Mouse (Mus musculus) ES-CJ7 (cell line): Measurements from ENCODE around the gene Slc25a13.

ENCODE experiments used
- DNase-seq: peaks from one replicate; pipeline ENCODE4 v3.0.0; 2011; ENCODE audit warnings: low read depth, low spot score

Slc25a13 gene

DNA sequence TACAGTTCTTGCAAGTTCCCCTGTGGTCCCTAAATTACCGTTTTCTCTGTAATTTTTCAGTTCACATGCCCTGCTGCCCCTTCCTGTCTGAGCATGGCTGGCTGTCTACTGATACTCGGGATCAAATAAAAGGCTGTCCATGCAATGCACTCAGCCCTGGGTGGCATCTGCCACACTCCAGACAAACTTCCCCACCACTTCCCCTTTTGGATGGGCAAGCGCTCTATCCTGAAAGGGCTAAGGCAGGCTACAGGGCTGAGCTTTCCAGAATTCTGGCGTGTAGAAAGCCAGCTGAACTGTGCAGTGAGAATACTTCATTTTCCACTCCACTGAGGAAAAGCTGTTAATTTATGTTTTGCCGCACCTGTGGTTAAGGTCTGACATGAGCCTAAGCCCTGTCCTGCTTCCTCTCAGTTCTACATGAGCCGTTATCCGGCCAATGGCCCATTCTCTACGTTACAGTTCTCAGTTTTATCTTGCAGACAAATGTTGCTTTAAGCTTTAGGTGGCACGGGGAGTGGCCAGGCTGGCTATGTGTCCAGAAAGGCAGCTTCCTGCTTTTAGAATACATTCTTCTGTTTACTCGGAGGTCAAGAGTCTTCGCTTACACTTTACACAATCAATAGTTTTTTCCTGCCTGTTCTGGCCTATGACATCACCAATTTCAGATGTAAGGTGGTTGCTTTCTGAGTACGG is 170.1 kb downstream of the Slc25a13 start:
- DNase-seq: no peak

DNA sequence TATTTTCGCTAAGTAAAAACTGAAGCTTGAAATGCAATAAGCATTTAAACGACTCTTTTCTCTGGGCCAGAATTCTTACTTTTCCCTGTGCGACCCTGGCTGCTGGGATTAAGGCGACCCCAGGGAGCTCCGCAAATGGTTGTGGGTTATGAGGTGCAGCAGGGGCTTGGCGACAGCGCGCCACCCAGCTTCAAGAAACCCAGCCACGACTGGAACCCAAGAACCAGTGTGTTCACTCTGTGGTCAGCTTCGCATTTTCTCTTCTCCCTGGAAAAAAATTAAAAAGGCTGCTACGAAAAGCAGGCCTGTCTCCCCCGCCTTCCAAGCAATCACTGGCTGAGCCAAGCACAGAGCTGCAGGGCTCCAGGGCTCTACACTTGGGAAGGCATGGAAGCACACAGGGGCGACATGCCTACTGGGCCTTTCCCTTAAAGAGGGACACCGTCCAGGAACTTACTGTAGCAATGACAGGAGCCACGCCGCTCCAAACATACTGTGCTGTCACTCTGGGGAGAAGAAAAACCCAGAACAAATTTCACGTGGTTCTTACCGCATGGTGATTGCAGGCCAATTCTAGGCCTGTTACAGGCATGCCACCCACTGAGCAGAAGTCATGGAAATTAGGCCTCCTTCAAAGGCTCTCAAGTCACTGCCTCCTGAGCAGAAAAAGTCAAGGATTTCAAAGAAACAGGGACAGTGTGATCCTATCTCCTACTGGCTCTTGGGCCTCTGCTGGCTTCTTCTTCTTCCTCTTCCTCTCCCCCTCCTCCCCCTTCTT is 178.0 kb downstream of the Slc25a13 start:
- peak; percentile 25 for DNase-seq

DNA sequence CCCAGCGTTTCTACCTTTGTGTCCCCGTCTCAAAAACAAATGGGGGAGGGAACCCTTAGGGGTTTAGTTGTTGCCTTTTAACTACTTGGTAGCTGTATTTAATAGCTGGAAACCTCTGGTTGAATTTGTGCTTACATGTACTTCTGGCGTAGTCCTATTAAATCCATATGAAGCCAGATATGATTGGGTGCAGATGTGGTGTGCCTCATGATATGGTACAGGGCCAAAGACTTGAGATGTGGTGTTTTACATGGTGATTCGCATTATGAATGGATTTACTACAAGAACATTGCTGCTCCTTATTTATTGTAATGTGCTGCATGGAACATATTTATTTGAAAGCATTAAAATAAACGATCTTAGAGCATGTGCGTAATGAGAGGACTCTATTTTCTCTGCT is 189.3 kb downstream of the Slc25a13 start:
- DNase-seq: no peak

DNA sequence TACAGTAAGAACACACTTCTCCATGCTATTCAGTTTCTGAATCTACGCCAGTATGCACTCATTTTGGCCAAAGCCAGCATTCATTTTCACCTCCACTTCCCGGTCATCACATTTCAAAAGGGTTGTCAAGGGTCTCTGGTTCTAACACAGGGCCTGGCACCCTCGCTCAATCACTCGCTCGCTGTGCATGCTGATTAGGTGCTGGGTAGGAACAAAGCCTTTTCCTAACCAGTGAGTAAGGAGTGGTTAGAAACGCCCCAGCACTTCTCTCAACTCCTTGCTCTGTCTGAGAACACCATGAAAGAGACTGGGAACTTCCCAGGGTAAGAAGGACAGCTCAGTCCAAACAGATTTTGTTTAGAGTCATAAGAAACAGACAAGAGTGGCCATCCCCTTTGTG is 193.0 kb downstream of the Slc25a13 start:
- peak; percentile 17 for DNase-seq

GRCm38 (mm10) chr6:6016931-6017330 is 200.0 kb downstream of the Slc25a13 start:
- no peak for DNase-seq

DNA sequence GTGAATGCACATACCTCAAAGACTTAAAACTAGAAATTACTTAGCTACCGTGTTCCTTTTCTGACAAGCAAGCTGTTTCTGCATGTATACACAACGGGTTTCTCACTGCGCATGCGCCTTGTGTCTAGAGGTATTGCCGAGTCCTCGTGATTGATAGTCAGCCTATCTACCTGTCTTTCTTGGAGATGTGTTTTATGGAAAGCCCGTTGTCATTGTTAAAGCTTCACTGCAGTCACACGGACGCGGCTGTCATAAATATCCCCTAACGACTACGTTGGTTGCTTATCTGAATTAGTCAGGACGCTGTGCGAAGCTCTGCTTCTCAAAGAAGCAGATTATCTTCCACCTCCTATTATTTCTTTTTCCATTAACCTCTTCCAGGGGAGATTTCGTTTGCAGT is 201.4 kb downstream of the Slc25a13 start:
- DNase-seq: no peak

DNA sequence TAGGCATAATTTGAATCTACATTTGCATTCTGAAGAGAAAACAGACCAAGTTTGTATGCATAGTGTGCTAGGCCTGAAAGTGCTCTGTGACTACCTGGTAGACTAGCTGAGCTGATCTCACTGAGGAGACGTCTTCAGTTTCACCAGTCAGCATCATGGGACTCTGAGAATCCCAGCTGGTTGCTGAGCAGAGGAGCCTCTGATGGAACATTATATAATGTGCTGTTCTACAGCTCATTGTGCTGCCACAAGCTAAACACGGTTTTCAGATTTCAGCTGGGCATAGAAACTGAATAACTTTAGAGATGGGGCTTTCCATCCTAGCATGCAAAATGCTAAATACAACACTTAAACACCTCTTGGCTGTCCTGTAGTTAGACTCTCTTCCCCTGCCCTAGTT is 205.6 kb downstream of the Slc25a13 start:
- no peak for DNase-seq

GRCm38 (mm10) chr6:6005762-6006431 is 211.1 kb downstream of the Slc25a13 start:
- DNase-seq: peak; percentile 81

GRCm38 (mm10) chr6:6004756-6005485 is 212.1 kb downstream of the Slc25a13 start:
- DNase-seq: no peak

DNA sequence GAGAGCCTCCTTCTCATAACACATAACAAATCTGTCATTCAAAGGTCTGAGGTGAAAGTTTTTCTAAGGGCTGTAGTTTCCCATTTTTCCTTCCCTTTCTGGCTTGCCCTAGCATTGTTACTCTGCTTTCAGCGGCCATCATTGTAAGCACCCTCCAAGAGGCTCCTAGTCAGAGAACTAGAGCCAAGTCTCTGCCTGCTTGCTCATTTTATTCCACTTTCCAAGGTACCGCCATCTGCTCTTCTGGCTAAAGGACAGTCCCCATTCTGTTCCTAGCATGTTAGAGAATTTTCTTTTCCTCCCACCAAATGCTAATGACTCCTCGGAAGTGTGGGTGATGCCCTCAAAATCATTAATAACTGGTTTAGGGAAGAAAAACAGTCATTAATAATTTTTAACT is 214.9 kb downstream of the Slc25a13 start:
- no peak for DNase-seq

DNA sequence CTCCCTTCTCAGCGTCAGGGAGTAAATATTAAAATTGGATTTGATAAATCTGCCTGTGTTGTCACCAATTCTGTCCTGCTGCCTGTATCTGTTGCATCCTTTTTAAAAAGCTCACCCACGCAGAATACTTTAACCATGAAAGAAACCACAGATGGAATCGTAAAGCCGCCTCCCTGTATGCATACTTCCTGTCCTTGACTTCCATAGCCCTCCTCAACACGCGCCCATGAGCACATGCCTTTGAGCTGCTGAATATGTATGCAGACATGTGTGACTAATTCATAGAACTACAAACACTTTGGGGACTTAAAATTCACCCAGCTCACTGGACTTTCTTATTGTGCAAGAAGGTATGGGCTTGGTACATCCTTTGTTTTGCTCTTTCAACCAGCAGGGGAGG is 219.4 kb downstream of the Slc25a13 start:
- no peak for DNase-seq

- DNase-seq: no peak
These were observed 223.9 kb downstream of the Slc25a13 start for GRCm38 (mm10) chr6:5993056-5993455.

DNA sequence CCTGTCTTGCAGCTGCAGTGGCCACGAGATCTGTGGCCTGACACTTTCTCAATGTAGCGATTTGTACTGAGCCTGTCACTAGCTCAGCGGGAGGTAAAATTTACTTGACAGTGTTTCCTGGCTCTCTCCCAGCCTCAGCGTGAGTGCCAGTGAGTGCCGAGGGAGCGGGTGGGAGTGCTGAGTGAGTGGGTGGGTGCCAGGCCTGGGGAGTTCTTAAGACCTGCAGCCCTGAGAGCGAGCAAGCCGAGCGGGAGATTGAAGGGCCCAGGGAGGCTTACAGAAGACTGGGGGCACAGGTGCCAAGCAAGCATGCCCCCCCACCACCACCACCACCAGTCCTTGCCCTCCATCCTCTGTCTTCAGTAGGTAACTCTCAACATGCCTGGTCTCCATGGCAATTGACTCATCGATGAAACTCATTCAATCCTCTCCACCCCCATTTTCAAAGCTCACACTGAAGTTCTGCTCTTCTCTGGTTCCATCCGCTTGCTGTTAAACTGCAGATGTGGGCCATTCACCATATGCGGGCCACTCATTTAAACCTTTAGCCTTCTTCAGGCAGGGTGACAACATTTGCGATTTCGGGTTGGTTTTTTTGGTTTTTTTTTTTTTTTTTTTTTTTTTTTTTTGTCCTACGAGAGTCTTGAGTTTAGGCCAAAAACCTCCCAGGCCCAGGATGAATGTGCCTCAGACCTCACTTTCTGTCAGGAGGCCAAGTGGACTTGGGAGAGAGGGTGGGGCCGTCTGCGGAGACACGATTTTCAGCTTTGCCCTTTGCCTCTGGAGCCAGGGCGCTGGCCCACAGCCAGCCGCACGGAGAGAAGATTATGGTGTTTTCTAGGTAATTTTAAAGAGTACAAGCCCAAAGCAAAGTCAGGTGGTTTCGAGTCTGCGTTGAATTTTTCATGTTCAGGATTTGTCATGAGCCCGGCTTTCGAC is 224.9 kb downstream of the Slc25a13 start:
- no peak for DNase-seq

- no peak for DNase-seq
These were observed 225.7 kb downstream of the Slc25a13 start for GRCm38 (mm10) chr6:5991243-5991642.
